Mouse (Mus musculus): ENCODE data around the gene Tmem223. TPM values are rescaled to one million over a fixed set of nuclear protein-coding genes. Genes with fewer than 3 reads are reported as not detected.
A peak's percentile ranks its signal among the peaks of the same experiment; 100 is the strongest.

The Tmem223 gene
- polyA plus RNA-seq, 1 experiment from 2014 or later: 179 TPM

DNA sequence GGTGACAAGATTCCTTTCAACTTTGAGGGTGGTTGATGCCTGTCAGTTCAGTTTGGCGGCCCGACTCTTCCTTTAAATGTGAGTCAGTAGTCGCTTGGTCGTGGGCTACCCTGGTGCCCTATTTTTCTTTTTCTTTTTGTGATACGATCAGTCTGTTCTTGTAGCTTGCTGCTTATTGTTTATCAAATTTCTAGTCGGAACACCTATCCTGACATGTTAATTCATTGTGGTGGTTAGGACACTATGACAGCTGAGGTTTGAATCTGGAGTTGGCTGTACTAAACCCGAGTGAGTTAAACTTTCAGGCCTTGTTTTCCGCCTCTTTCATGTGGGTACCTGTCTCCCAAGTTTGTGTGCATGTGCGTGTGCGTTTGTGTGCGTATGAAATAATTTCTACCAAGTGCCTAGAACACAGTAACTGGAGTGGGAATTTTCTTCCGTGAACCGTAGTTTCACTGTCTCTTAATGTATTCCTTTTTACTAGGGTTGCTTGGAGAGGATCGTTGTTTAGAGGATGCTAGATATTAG lies 13.3 kb upstream of the Tmem223 start:
- WGBS: 10% methylated on average over 14 of the region's 14 CpGs
- Histone ChIP-seq H3K4me3 (peak overlapping the region; percentile 100), H3K27ac (replicated peaks) (peak overlapping the region; percentile 95), H3K27me3 (replicated peaks; ENCODE audit: low read depth, poor library complexity, severe bottlenecking) (no peaks in the 10 kb centered on the region), H3K4me1 (peaks cover 21% of the 10 kb centered on the region), H3K36me3 (replicated peaks) (peaks cover 62% of the 10 kb centered on the region), H3K9me3 (no peaks in the 10 kb centered on the region)
- DNase-seq (ENCODE audit: low spot score): no peak

DNA sequence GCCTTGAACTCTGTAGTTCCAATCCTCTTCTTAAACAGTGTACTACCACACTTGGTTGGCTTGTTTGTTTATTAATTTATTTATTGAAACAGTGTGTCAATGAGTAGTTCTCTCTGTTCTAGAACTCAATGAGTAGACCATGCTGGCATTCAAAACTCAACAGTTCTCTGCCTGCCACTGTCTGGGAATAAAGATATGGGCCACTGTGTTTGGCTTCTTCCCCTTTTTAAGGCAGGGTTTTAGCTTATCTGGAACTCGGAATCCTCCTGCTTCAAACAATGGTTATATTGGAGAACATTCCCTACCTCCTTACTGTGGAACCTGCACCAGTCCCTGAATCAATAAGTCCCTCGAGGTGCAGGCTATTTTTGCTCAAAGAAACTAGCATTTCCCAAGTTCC lies 11.9 kb upstream of the Tmem223 start:
- H3K27ac ChIP-seq (replicated peaks): no peak overlapping the region
- peak overlapping the region; percentile 100; the same call in 1 of the 2 replicates for H3K4me3 ChIP-seq
- peaks cover 21% of the 10 kb centered on the region for H3K4me1 ChIP-seq
- no peaks in the 10 kb centered on the region for H3K9me3 ChIP-seq
- H3K36me3 ChIP-seq (replicated peaks): peaks cover 62% of the 10 kb centered on the region
- no peaks in the 10 kb centered on the region for H3K27me3 ChIP-seq (replicated peaks; ENCODE audit: low read depth, poor library complexity, severe bottlenecking)
- no peak for DNase-seq (ENCODE audit: low spot score)
- WGBS: 90% methylated on average over 2 of the region's 2 CpGs

DNA sequence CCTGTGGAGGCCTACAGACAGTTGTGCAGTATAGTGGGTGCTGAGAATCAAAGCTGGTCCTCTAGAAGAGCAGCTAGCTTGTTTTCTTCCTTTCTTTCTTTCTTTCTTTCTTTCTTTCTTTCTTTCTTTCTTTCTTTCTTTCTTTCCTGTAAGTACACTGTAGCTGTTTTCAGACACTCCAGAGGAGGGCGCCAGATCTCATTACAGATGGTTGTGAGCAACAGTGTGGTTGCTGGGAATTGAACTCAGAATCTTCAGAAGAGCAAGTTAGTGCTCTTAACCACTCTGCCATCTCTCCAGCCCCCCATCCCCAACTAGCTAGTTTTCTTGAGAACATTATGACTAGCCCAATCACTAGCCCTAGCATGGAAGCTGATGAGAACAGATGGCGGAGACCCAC lies 10.0 kb upstream of the Tmem223 start:
- no peak overlapping the region for H3K27ac ChIP-seq (replicated peaks)
- H3K4me3 ChIP-seq: peak overlapping the region; percentile 5; the same call in 1 of the 2 replicates
- H3K27me3 ChIP-seq (replicated peaks; ENCODE audit: low read depth, poor library complexity, severe bottlenecking): no peaks in the 10 kb centered on the region
- H3K4me1 ChIP-seq: peaks cover 18% of the 10 kb centered on the region
- 92% methylated on average over 2 of the region's 2 CpGs for WGBS
- DNase-seq (ENCODE audit: low spot score): no peak
- H3K9me3 ChIP-seq: peaks cover 11% of the 10 kb centered on the region
- peaks cover 62% of the 10 kb centered on the region for H3K36me3 ChIP-seq (replicated peaks)

DNA sequence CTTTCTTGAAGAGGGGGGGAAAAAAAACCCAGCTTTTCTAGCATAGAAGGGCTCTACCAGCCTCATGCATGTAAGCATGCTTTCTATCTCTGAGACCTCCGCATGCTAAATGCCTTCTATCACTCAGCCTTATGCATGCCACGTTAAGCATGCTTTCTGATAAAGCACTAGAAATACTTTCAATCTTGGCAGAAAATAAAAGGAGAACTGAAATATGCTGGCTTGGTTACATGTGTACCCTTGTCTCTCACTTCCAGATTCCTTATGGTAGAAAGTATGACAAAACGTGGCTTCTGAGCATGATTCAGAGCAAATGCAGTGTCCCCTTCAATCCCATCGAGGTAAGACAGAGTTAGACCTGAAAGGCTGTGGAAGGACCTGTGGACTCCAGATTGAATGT lies 7.5 kb upstream of the Tmem223 start:
- peaks cover 85% of the 10 kb centered on the region for H3K36me3 ChIP-seq (replicated peaks)
- WGBS: 93% methylated on average over 4 of the region's 4 CpGs
- no peak for DNase-seq (ENCODE audit: low spot score)
- no peaks in the 10 kb centered on the region for H3K27me3 ChIP-seq (replicated peaks; ENCODE audit: low read depth, poor library complexity, severe bottlenecking)
- no peak overlapping the region for H3K4me3 ChIP-seq
- H3K27ac ChIP-seq (replicated peaks): no peak overlapping the region
- H3K4me1 ChIP-seq: peaks cover 7% of the 10 kb centered on the region
- H3K9me3 ChIP-seq: peaks cover 12% of the 10 kb centered on the region

DNA sequence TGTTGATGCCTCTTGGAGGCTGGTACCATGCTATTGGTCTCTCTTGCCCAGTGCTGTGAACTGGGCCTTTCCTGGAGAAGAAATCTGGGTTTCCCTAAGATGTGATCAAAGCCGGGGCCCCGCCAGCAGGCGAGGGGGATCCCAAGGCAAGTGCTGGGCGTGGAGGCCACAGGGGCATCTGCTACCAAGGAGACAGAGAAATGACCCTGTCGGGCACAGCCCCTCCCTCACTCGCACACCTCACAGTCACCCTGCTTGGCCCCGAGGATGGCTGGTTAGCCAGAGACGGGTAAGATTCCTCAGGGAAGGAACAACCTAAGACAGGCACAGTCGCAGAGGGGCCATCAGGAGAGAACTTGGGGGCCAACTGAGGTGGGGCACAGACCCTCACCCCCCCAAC lies 5.2 kb upstream of the Tmem223 start:
- 96% methylated on average over 9 of the region's 9 CpGs for WGBS
- Histone ChIP-seq H3K9me3 (peaks cover 12% of the 10 kb centered on the region), H3K4me3 (no peak overlapping the region), H3K27ac (replicated peaks) (no peak overlapping the region), H3K36me3 (replicated peaks) (peaks cover 100% of the 10 kb centered on the region), H3K27me3 (replicated peaks; ENCODE audit: low read depth, poor library complexity, severe bottlenecking) (no peaks in the 10 kb centered on the region), H3K4me1 (peaks cover 4% of the 10 kb centered on the region)
- DNase-seq (ENCODE audit: low spot score): no peak

DNA sequence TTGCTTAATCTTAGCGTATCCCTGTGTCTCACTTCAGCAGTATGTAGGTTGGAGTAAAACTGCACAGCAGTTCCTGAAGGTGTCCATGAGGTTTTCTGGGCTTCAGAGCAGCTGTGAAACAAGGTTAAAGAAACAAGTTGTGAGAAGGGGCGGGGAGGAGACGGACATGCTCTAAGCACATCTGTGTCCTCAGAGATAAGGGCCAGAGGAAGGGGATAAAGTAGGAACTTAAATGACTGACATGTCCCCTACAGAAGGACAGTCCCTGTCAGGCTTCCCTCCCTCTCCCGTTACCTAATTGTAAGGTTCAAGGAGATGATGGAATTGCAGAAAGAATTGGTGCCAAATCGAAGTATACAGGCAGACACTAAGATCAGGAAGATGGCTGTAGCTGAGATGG lies 2.2 kb downstream of the Tmem223 start:
- H3K36me3 ChIP-seq (replicated peaks): peaks cover 64% of the 10 kb centered on the region

DNA sequence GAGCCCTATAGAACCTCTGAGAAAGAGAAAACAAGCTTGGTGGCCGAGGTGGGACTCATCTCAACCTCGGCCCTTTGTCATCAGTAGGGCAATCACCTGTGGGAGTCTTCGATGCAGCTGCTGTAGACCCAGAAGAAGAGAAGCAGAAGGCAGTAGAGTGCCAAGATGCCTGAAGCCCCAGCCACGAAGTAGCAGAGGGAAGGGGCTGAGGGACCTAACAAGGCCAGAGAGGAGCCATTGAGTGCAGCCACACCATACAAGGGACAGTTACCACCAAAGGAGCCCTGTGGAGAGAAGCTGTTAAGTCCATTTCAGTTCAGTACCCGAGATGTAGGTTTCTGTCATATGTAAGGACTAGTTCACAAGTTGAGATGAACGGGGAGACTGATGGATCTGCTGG lies 2.6 kb downstream of the Tmem223 start:
- H3K27ac ChIP-seq (replicated peaks): peak overlapping the region; percentile 97
- H3K27me3 ChIP-seq (replicated peaks; ENCODE audit: low read depth, poor library complexity, severe bottlenecking): no peaks in the 10 kb centered on the region
- H3K4me1 ChIP-seq: peaks cover 46% of the 10 kb centered on the region
- 62% methylated on average over 6 of the region's 6 CpGs for WGBS
- H3K36me3 ChIP-seq (replicated peaks): peaks cover 64% of the 10 kb centered on the region
- peak overlapping the region; percentile 83 for H3K4me3 ChIP-seq
- H3K9me3 ChIP-seq: no peaks in the 10 kb centered on the region
- peak; percentile 11 for DNase-seq (ENCODE audit: low spot score)

More for the DNA sequence above, 2.2 kb downstream of the Tmem223 start:
- peak overlapping the region; percentile 83 for H3K4me3 ChIP-seq
- H3K4me1 ChIP-seq: peaks cover 46% of the 10 kb centered on the region
- no peak for DNase-seq (ENCODE audit: low spot score)
- no peaks in the 10 kb centered on the region for H3K27me3 ChIP-seq (replicated peaks; ENCODE audit: low read depth, poor library complexity, severe bottlenecking)
- peak overlapping the region; percentile 97 for H3K27ac ChIP-seq (replicated peaks)
- WGBS: 83% methylated on average over 5 of the region's 5 CpGs
- H3K9me3 ChIP-seq: no peaks in the 10 kb centered on the region

DNA sequence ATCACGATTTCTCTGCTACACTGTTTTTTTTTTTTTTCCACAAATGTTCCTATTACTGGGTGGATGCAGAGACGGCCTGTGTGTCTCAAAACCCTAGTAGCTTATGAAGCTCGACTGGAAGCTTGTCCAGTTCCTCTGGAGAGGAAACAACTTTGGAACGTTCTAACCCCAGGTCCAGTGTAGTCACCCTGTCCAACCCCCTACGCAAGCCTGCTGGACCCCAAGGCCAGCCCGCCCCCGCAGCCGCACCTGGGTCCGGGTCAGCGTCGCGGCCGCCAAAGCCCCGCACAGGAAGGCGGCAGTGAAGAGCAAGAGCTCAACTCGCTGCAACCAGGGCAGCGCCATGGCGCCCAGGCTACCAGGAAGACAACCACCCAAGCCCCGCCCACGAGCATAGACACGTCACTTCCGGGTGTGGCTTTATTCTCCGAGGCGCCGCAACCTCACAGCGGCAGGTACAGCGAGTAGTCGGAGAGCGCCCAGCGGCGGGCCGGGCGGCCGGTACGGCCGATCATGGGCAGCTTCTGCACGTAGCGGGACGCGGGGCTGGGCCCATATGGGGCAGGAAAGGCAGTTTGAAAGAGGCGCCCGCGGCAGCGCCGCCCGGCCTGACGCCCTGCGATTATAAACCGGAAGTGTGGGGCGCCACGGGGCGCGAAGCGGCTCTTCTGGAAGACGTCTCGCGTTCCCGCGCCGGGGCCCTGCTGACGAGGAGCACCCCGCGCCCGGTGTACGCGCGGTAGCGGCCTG lies 3.5 kb downstream of the Tmem223 start, which contains the start of gene Tmem179b:
Gene Tmem179b (minus strand): TSS at position 382 of the 750 bp plus-strand sequence.
- under 1% methylated on average over 68 of the region's 68 CpGs for WGBS
- peak within 1 kb of the TSS; percentile 97 for H3K27ac ChIP-seq (replicated peaks)
- peak; percentile 96 for DNase-seq (ENCODE audit: low spot score)
- H3K9me3 ChIP-seq: no peaks in the 10 kb centered on the region
- H3K27me3 ChIP-seq (replicated peaks; ENCODE audit: low read depth, poor library complexity, severe bottlenecking): no peaks in the 10 kb centered on the region
- H3K4me3 ChIP-seq: peak within 1 kb of the TSS; percentile 83
- H3K36me3 ChIP-seq (replicated peaks): peaks cover 64% of the 10 kb centered on the region
- peaks cover 46% of the 10 kb centered on the region for H3K4me1 ChIP-seq

DNA sequence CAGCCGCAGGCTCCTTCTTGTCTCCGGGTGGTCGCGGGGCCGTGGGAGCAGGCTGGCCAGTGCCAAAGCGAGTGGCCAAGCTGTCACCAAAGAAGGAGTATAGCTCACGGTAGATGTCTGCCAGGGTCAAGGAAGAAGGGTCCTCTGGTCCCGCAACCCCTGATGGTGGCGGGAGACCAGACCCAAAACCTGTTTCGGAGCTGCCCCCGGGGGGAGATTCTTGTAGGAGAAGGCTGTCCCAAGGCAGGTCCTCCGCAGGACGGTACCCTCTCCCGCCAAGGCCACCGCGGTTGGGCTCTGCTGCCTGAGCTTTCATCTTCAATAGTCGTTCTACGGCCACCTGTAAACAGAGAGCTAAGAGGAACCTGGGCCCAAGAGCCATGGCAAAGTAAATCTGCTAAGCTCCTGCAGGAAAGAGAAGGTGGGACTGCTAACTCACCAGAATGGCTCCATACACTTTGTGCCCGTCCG lies 4.2 kb downstream of the Tmem223 start:
- Histone ChIP-seq H3K9me3 (no peaks in the 10 kb centered on the region), H3K4me1 (peaks cover 46% of the 10 kb centered on the region), H3K27me3 (replicated peaks; ENCODE audit: low read depth, poor library complexity, severe bottlenecking) (no peaks in the 10 kb centered on the region), H3K36me3 (replicated peaks) (peaks cover 62% of the 10 kb centered on the region), H3K27ac (replicated peaks) (peak overlapping the region; percentile 97), H3K4me3 (peak overlapping the region; percentile 83)
- 7% methylated on average over 20 of the region's 20 CpGs for WGBS
- no peak for DNase-seq (ENCODE audit: low spot score)

DNA sequence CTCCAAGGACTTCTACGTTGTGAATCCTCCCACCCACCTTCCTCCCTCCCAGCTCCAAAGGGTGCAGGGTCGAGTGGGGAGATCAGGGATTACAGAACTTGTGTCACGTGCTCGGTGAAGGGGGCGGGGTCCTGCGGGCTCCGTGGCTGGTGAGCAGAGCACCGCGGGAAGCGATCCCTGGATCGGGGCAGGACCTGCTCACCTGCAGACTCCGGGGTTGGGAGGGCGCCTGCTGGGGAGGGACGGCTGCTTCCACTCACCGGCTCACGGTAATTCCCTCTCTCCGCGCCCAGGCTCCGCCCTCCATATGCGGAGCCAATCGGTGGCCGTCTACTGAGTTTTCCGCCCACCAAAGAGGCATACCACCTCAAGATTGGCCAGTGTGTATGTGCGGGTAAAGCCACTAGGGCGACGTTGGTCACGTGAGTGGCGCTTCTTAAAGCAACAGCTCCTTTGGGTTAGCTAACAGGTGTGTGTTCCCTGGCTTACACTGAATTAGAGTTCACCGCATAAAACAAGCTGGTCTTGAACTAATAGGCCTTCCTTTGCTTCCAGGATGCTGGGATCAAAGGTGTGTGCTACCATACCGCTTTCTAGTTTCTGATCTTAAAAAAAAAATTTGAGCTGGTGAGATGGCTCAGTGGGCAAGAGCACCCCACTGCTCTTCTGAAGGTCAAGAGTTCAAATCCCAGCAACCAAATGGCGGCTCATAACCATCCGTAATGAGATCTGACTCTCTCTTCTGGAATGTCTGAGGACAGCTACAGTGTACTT lies 15.4 kb downstream of the Tmem223 start, which contains the start of gene Taf6l:
Gene Taf6l (minus strand): TSS at position 410 of the 774 bp plus-strand sequence.
- DNase-seq (ENCODE audit: low spot score): peak; percentile 93

DNA sequence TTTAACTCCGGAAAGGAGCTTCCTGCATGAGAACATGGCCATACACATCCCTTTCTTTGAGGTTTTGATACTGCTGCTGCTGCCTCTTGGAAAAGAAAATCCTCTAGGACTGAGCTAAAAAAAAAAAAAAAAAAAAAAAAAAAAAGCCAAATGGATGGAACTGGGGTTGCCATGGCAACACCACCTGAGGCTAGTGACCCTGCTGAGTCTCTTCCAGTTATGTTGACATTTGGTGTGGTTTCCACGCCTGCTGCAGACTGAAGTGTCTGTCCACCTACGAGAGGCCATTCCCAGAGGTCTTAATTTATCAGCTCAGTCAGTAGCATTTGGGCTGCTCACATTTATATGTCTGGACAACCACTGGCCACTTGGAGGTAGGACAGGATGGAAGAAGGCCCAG lies 17.7 kb downstream of the Tmem223 start:
- WGBS: 19% methylated on average over 3 of the region's 3 CpGs
- Histone ChIP-seq H3K4me1 (peaks cover 28% of the 10 kb centered on the region), H3K9me3 (0 out of 2 replicates have a peak, but pooled peaks cover 2% of the 10 kb centered on the region), H3K27me3 (replicated peaks; ENCODE audit: low read depth, poor library complexity, severe bottlenecking) (no peaks in the 10 kb centered on the region), H3K4me3 (peak overlapping the region; percentile 25; the same call in 1 of the 2 replicates), H3K27ac (replicated peaks) (no peak overlapping the region), H3K36me3 (replicated peaks) (peaks cover 42% of the 10 kb centered on the region)
- no peak for DNase-seq (ENCODE audit: low spot score)

More for the DNA sequence above, 15.4 kb downstream of the Tmem223 start, which contains the start of gene Taf6l:
- peaks cover 28% of the 10 kb centered on the region for H3K4me1 ChIP-seq
- H3K4me3 ChIP-seq: peak within 1 kb of the TSS; percentile 82
- H3K27me3 ChIP-seq (replicated peaks; ENCODE audit: low read depth, poor library complexity, severe bottlenecking): no peaks in the 10 kb centered on the region
- WGBS: under 1% methylated on average over 32 of the region's 32 CpGs
- H3K27ac ChIP-seq (replicated peaks): peak within 1 kb of the TSS; percentile 92
- no peaks in the 10 kb centered on the region for H3K9me3 ChIP-seq
- H3K36me3 ChIP-seq (replicated peaks): peaks cover 44% of the 10 kb centered on the region

DNA sequence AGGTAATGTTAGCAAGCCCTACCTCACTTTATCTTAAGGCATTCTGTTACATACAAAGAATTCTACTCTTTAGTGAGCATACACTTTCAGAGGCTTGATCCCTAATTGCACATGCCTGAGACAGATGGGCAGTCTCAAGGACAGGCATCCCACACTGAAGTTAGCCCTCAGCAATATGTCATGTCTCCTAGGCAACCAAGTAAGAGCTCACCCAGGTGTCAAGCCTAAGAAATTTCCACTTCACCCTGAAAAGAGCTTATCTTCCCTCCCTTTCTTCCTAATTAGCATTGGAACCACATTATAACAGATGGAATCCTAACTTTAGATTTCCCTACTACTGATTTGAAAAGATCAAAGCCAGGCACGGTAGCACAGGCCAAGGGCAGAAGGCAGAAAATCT lies 18.4 kb downstream of the Tmem223 start:
- 0 out of 2 replicates have a peak, but pooled peaks cover 2% of the 10 kb centered on the region for H3K9me3 ChIP-seq
- H3K36me3 ChIP-seq (replicated peaks): peaks cover 42% of the 10 kb centered on the region
- H3K27me3 ChIP-seq (replicated peaks; ENCODE audit: low read depth, poor library complexity, severe bottlenecking): no peaks in the 10 kb centered on the region
- no peak for DNase-seq (ENCODE audit: low spot score)
- peaks cover 28% of the 10 kb centered on the region for H3K4me1 ChIP-seq
- no peak overlapping the region for H3K4me3 ChIP-seq
- WGBS: 65% methylated on average over 1 of the region's 1 CpGs
- H3K27ac ChIP-seq (replicated peaks): no peak overlapping the region
